Mouse (Mus musculus): ENCODE data around the gene Trim17. TPM values are rescaled to one million over a fixed set of nuclear protein-coding genes. Genes with fewer than 3 reads are reported as not detected.

The Trim17 gene
- polyA plus RNA-seq, 1 experiment from 2014 or later, result 1.1 TPM

DNA sequence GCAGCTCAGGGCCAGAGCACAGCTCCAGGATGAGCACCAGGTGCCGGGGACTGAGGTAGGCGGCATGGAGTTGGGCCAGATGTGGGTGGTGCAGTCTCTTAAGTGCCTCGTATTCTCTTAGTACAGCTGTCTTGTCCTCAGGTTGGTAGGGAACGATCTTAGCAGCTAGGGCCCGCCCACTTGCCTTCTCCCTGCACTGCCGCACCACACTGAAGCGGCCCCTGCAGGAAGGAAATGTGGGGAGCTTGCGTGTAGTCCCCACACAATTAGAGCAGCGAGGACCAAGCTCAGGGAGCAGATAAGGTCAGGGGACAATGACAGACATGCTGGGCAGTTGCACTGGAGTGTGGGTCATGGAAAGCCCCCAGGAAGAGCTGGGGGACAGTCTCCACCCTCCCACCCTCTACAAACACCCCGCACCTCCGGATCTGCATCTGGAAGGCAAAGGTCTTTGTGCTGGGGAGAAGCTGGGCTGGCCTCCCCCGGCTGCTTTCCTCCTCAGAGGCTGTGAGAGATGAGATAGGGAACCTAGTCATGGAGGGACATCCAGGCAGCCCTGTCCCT, 41.4 kb downstream of the Trim17 start:
- no peak for ATAC-seq (replicated peaks; ENCODE audit: insufficient number of reproducible peaks, low FRiP score, low TSS enrichment)
- WGBS (ENCODE audit: insufficient replicate concordance), result 39% methylated on average over 12 of the region's 12 CpGs
- Histone ChIP-seq H3K27ac (ENCODE audit: low read depth, low read length) (no peak overlapping the region), H3K4me2 (peak overlapping the region; percentile 11; the same call in 1 of the 2 replicates), H3K27me3 (ENCODE audit: control insufficient read depth, insufficient read depth, low read length) (peaks cover 10% of the 10 kb centered on the region; the same call in 1 of the 2 replicates), H3K9me3 (replicated peaks; ENCODE audit: control insufficient read depth, low read length) (no peaks in the 10 kb centered on the region), H3K36me3 (ENCODE audit: control insufficient read depth, insufficient read depth, low read length) (no peaks in the 10 kb centered on the region), H3K9ac (ENCODE audit: low read depth, low read length) (0 out of 2 replicates have a peak overlapping the region, but pooled peaks have one; percentile 22), H3K4me3 (ENCODE audit: low read depth, low read length) (no peak overlapping the region), H3K4me1 (ENCODE audit: control insufficient read depth, insufficient read depth, low read length) (peaks cover 64% of the 10 kb centered on the region)

GRCm38 (mm10) chr11:58997541-58997940, 43.1 kb downstream of the Trim17 start:
- Histone ChIP-seq H3K4me3 (ENCODE audit: low read depth, low read length) (no peak overlapping the region), H3K36me3 (ENCODE audit: control insufficient read depth, insufficient read depth, low read length) (no peaks in the 10 kb centered on the region), H3K9ac (ENCODE audit: low read depth, low read length) (no peak overlapping the region), H3K4me2 (peak overlapping the region; percentile 54), H3K4me1 (ENCODE audit: control insufficient read depth, insufficient read depth, low read length) (peaks cover 72% of the 10 kb centered on the region), H3K27ac (ENCODE audit: low read depth, low read length) (no peak overlapping the region), H3K9me3 (replicated peaks; ENCODE audit: control insufficient read depth, low read length) (no peaks in the 10 kb centered on the region), H3K27me3 (ENCODE audit: control insufficient read depth, insufficient read depth, low read length) (peaks cover 9% of the 10 kb centered on the region; the same call in 1 of the 2 replicates)
- 51% methylated on average over 5 of the region's 5 CpGs for WGBS (ENCODE audit: insufficient replicate concordance)
- ATAC-seq (replicated peaks; ENCODE audit: insufficient number of reproducible peaks, low FRiP score, low TSS enrichment), result no peak

DNA sequence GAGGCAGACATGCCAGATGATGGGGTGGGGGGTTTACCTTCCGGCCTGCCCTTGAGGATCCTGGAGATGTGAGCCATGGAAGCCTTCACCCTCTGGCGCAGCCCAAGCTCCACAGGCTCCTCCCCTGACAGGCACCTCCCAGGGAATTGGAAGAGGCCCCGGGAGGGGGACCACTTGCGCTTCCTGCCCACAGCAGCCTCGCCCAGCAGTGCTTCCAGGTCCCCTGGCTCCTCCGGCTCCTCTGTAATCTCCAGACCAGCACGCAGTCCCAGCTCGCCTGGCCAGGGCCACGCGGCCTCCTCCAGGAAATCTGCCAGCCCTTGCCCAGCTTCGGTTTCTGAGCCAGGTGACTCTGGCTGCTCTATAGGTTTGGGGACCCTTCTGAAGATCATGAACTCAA, 44.7 kb downstream of the Trim17 start:
- Histone ChIP-seq H3K27ac (ENCODE audit: low read depth, low read length) (peak overlapping the region; percentile 50), H3K4me1 (ENCODE audit: control insufficient read depth, insufficient read depth, low read length) (peaks cover 66% of the 10 kb centered on the region), H3K36me3 (ENCODE audit: control insufficient read depth, insufficient read depth, low read length) (no peaks in the 10 kb centered on the region), H3K4me2 (peak overlapping the region; percentile 54), H3K27me3 (ENCODE audit: control insufficient read depth, insufficient read depth, low read length) (peaks cover 8% of the 10 kb centered on the region; the same call in 1 of the 2 replicates), H3K4me3 (ENCODE audit: low read depth, low read length) (peak overlapping the region; percentile 8), H3K9ac (ENCODE audit: low read depth, low read length) (no peak overlapping the region; the same call in 1 of the 2 replicates), H3K9me3 (replicated peaks; ENCODE audit: control insufficient read depth, low read length) (no peaks in the 10 kb centered on the region)
- ATAC-seq (replicated peaks; ENCODE audit: insufficient number of reproducible peaks, low FRiP score, low TSS enrichment), result no peak
- 27% methylated on average over 11 of the region's 11 CpGs for WGBS (ENCODE audit: insufficient replicate concordance)

GRCm38 (mm10) chr11:58999830-59000229, 45.3 kb downstream of the Trim17 start:
- no peaks in the 10 kb centered on the region for H3K36me3 ChIP-seq (ENCODE audit: control insufficient read depth, insufficient read depth, low read length)
- H3K9me3 ChIP-seq (replicated peaks; ENCODE audit: control insufficient read depth, low read length), result no peaks in the 10 kb centered on the region
- WGBS (ENCODE audit: insufficient replicate concordance), result 77% methylated on average over 6 of the region's 6 CpGs
- ATAC-seq (replicated peaks; ENCODE audit: insufficient number of reproducible peaks, low FRiP score, low TSS enrichment), result no peak
- peak overlapping the region; percentile 6; the same call in 1 of the 2 replicates for H3K9ac ChIP-seq (ENCODE audit: low read depth, low read length)
- peaks cover 8% of the 10 kb centered on the region; the same call in 1 of the 2 replicates for H3K27me3 ChIP-seq (ENCODE audit: control insufficient read depth, insufficient read depth, low read length)
- peaks cover 59% of the 10 kb centered on the region for H3K4me1 ChIP-seq (ENCODE audit: control insufficient read depth, insufficient read depth, low read length)
- H3K4me3 ChIP-seq (ENCODE audit: low read depth, low read length), result no peak overlapping the region
- H3K27ac ChIP-seq (ENCODE audit: low read depth, low read length), result peak overlapping the region; percentile 50
- peak overlapping the region; percentile 54 for H3K4me2 ChIP-seq

- WGBS (ENCODE audit: insufficient replicate concordance), result 87% methylated on average over 21 of the region's 21 CpGs
- no peak overlapping the region for H3K27ac ChIP-seq (ENCODE audit: low read depth, low read length)
- no peaks in the 10 kb centered on the region for H3K9me3 ChIP-seq (replicated peaks; ENCODE audit: control insufficient read depth, low read length)
- peak overlapping the region; percentile 54 for H3K4me2 ChIP-seq
- peaks cover 53% of the 10 kb centered on the region for H3K4me1 ChIP-seq (ENCODE audit: control insufficient read depth, insufficient read depth, low read length)
- H3K36me3 ChIP-seq (ENCODE audit: control insufficient read depth, insufficient read depth, low read length), result no peaks in the 10 kb centered on the region
- H3K27me3 ChIP-seq (ENCODE audit: control insufficient read depth, insufficient read depth, low read length), result no peaks in the 10 kb centered on the region; the same call in 1 of the 2 replicates
- no peak for ATAC-seq (replicated peaks; ENCODE audit: insufficient number of reproducible peaks, low FRiP score, low TSS enrichment)
- no peak overlapping the region for H3K4me3 ChIP-seq (ENCODE audit: low read depth, low read length)
- H3K9ac ChIP-seq (ENCODE audit: low read depth, low read length), result 0 out of 2 replicates have a peak overlapping the region, but pooled peaks have one; percentile 8
Measured at GRCm38 (mm10) chr11:59000635-59001034, 46.1 kb downstream of the Trim17 start.

DNA sequence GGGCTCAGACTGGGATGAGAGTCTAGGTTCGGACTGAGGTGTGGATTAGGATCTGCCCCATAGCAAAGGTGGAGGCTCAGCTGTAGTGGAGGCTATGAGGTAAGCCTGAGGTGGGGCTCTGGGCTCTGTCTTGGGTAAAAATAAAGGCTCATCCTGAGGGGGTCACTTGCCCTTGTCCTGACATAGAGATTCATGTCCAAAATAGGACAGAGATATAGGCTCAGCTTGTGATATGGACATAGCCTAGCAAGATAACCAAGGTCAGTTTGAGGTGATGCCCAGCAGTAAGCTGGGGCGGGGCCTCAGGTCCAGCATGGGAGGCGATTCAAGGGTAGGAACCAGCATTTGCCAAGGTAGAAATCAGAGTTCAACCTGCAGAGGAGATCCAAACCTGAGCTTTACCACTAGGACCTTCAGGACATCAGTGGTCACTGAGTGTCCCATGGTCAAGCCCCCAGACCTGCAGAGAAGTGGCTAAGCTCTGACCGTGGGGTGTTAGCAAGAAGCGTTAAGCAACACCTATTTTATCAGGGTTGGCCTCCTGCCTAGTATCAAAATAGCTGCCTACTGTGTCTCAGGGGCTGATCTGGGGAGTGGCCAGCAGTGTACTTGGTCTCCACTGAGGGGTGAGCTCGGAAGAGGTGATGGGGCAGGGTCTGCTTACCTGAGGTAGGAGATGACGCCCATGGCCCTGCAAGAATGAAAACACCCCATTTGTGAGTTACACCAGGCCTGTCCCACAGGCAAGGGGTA, 48.0 kb downstream of the Trim17 start:
- H3K4me1 ChIP-seq (ENCODE audit: control insufficient read depth, insufficient read depth, low read length), result peaks cover 45% of the 10 kb centered on the region
- 43% methylated on average over 7 of the region's 7 CpGs for WGBS (ENCODE audit: insufficient replicate concordance)
- peak; percentile 66 for ATAC-seq (replicated peaks; ENCODE audit: insufficient number of reproducible peaks, low FRiP score, low TSS enrichment)

DNA sequence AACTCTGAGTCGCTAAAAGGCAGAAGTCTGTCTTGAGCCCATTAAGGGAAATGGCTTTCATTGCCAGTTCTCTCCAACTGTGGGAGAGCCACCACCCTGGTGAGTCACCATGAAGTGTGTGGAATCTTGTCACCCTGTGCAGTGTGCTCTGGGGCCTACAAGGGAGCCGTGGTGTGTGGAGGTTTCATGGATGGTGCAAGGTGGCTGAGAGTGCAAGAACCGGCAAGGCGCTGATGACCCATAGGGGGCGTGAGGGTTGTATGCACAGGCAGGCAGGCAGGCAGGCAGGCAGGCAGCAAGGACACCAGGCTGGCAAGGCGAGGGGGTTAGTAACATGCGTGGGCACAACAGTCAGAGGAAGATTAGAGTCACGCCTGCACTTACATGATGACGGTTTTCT, 60.6 kb downstream of the Trim17 start:
- H3K9ac ChIP-seq (ENCODE audit: low read depth, low read length), result no peak overlapping the region
- peaks cover 6% of the 10 kb centered on the region for H3K4me1 ChIP-seq (ENCODE audit: control insufficient read depth, insufficient read depth, low read length)
- peaks cover 3% of the 10 kb centered on the region; the same call in 1 of the 2 replicates for H3K36me3 ChIP-seq (ENCODE audit: control insufficient read depth, insufficient read depth, low read length)
- H3K9me3 ChIP-seq (replicated peaks; ENCODE audit: control insufficient read depth, low read length), result no peaks in the 10 kb centered on the region
- H3K27me3 ChIP-seq (ENCODE audit: control insufficient read depth, insufficient read depth, low read length), result no peaks in the 10 kb centered on the region
- no peak overlapping the region for H3K4me3 ChIP-seq (ENCODE audit: low read depth, low read length)
- no peak overlapping the region for H3K4me2 ChIP-seq
- H3K27ac ChIP-seq (ENCODE audit: low read depth, low read length), result no peak overlapping the region
- no peak for ATAC-seq (replicated peaks; ENCODE audit: insufficient number of reproducible peaks, low FRiP score, low TSS enrichment)
- WGBS (ENCODE audit: insufficient replicate concordance), result 41% methylated on average over 9 of the region's 9 CpGs

More for the DNA sequence above, 48.0 kb downstream of the Trim17 start:
- Histone ChIP-seq H3K36me3 (ENCODE audit: control insufficient read depth, insufficient read depth, low read length) (no peaks in the 10 kb centered on the region), H3K9me3 (replicated peaks; ENCODE audit: control insufficient read depth, low read length) (no peaks in the 10 kb centered on the region), H3K4me2 (peak overlapping the region; percentile 54), H3K27ac (ENCODE audit: low read depth, low read length) (peak overlapping the region; percentile 79), H3K9ac (ENCODE audit: low read depth, low read length) (peak overlapping the region; percentile 17; the same call in 1 of the 2 replicates), H3K27me3 (ENCODE audit: control insufficient read depth, insufficient read depth, low read length) (no peaks in the 10 kb centered on the region), H3K4me3 (ENCODE audit: low read depth, low read length) (peak overlapping the region; percentile 23)
